In the genomic region with DNA sequence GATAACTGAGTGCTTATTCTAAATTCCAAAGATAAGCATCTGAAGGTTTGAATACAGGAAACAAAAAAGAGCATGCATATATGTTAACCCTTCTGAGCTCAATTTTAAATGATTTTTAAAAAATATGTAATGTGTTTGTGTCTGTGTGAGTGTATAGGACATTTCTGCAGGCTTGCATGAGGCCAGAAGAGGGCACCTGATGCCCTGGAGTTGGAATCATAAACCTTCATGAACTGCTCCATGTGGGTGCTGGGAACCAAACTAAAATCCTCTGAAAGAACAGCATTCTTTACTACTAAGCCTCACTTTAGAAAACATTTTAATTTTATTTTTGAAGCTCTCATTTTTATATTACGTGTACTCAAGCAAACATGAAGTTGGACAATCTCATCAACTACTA, we compare ENCODE assay signal across 9 mouse cellular contexts. TPM values are rescaled to one million over a fixed set of nuclear protein-coding genes. Genes with fewer than 3 reads are reported as not detected.
A peak's percentile ranks its signal among the peaks of the same experiment; 100 is the strongest.
DNase-seq lines count a peak whose midpoint lies in the region; ATAC-seq and TF ChIP-seq lines count a peak whose summit lies in the region.
"Had no signal": no experiment of that assay in that cellular context is flagged by ENCODE, and none has a peak within 500 bp of the region (broad histone marks: within the 10 kb centered on the region; RNA-seq: fewer than 3 reads in every experiment).

No protein-coding gene starts in this region.

- H3K4me3 ChIP-seq in kidney, postnatal 0 days (replicated peaks; ENCODE audit: low read depth, low read length): no peak overlapping the region
- peak overlapping the region; percentile 10; the same call in 1 of the 2 replicates for H3K4me3 ChIP-seq in embryonic facial prominence, embryonic 13.5 days
- H3K4me3 ChIP-seq in hindbrain, embryonic 12.5 days: no peak overlapping the region
- H3K4me3 ChIP-seq in myocyte: peak overlapping the region; percentile 94

- H3K79me2 ChIP-seq in myocyte (ENCODE audit: control insufficient read depth, insufficient read depth): peaks cover 53% of the 10 kb centered on the region

- no peak overlapping the region for H3K9ac ChIP-seq in kidney, postnatal 0 days (ENCODE audit: low read depth, low read length)
- no peak overlapping the region for H3K9ac ChIP-seq in embryonic facial prominence, embryonic 13.5 days
- no peak overlapping the region for H3K9ac ChIP-seq in hindbrain, embryonic 12.5 days

- H3ac ChIP-seq in myocyte (ENCODE audit: control insufficient read depth, insufficient read length): no peak overlapping the region

- DNase-seq in kidney, postnatal 0 days (ENCODE audit: low spot score): no peak
- DNase-seq in kidney, postnatal 14 days: no peak
- DNase-seq in cerebellum, postnatal 36 days: no peak
- no peak for DNase-seq in thymus, postnatal 0 days (ENCODE audit: low spot score)
- DNase-seq: gastrocnemius, postnatal 36 days; thymus, postnatal 14 days had no signal

- no peaks in the 10 kb centered on the region for H3K27me3 ChIP-seq in kidney, postnatal 0 days (ENCODE audit: insufficient read depth, low read length)
- no peaks in the 10 kb centered on the region for H3K27me3 ChIP-seq in embryonic facial prominence, embryonic 13.5 days
- no peaks in the 10 kb centered on the region for H3K27me3 ChIP-seq in hindbrain, embryonic 12.5 days
- H3K27me3 ChIP-seq in myocyte (ENCODE audit: control insufficient read depth, insufficient read depth, insufficient read length): no peaks in the 10 kb centered on the region

- no peak for TF ChIP-seq POLR2A in myocyte (IDR thresholded peaks at IDR 0.05; ENCODE audit: insufficient read length, low read depth)

- no peak for ATAC-seq in kidney, postnatal 0 days (replicated peaks; ENCODE audit: low FRiP score, low read depth)
- no peak for ATAC-seq in embryonic facial prominence, embryonic 13.5 days (ENCODE audit: insufficient number of reproducible peaks, insufficient read depth, low FRiP score, low TSS enrichment, low read depth)
- ATAC-seq in hindbrain, embryonic 12.5 days (ENCODE audit: low FRiP score): no peak

- no peak for TF ChIP-seq CTCF in kidney, postnatal 0 days (IDR thresholded peaks at IDR 0.05; ENCODE audit: low read depth)

- 96% methylated on average over 1 of the region's 1 CpGs for WGBS in kidney, postnatal 0 days
- WGBS in embryonic facial prominence, embryonic 13.5 days: 94% methylated on average over 1 of the region's 1 CpGs
- WGBS in hindbrain, embryonic 12.5 days: 91% methylated on average over 1 of the region's 1 CpGs

- peak overlapping the region; percentile 16; the same call in 1 of the 2 replicates for H3K4me2 ChIP-seq in kidney, postnatal 0 days (ENCODE audit: low read length)
- peak overlapping the region; percentile 39 for H3K4me2 ChIP-seq in embryonic facial prominence, embryonic 13.5 days
- H3K4me2 ChIP-seq in hindbrain, embryonic 12.5 days (replicated peaks): peak overlapping the region; percentile 32
- H3K4me2 ChIP-seq in myocyte (ENCODE audit: low read depth): peak overlapping the region; percentile 96

- H3K9me3 ChIP-seq in kidney, postnatal 0 days (replicated peaks; ENCODE audit: low read length): no peaks in the 10 kb centered on the region
- no peaks in the 10 kb centered on the region for H3K9me3 ChIP-seq in embryonic facial prominence, embryonic 13.5 days
- H3K9me3 ChIP-seq in hindbrain, embryonic 12.5 days (replicated peaks): no peaks in the 10 kb centered on the region

- H3K4me1 ChIP-seq in kidney, postnatal 0 days (replicated peaks; ENCODE audit: insufficient read depth, low read length): 0 out of 2 replicates have a peak, but pooled peaks cover 6% of the 10 kb centered on the region
- peaks cover 21% of the 10 kb centered on the region for H3K4me1 ChIP-seq in embryonic facial prominence, embryonic 13.5 days
- peaks cover 18% of the 10 kb centered on the region for H3K4me1 ChIP-seq in hindbrain, embryonic 12.5 days

- H3K36me3 ChIP-seq in kidney, postnatal 0 days (ENCODE audit: insufficient read depth, low read length): peaks cover 17% of the 10 kb centered on the region; the same call in 1 of the 2 replicates
- peaks cover 56% of the 10 kb centered on the region for H3K36me3 ChIP-seq in embryonic facial prominence, embryonic 13.5 days
- peaks cover 45% of the 10 kb centered on the region for H3K36me3 ChIP-seq in hindbrain, embryonic 12.5 days
- peaks cover 70% of the 10 kb centered on the region for H3K36me3 ChIP-seq in myocyte (ENCODE audit: control insufficient read depth, insufficient read depth)

- H3K27ac ChIP-seq in kidney, postnatal 0 days: no peak overlapping the region
- H3K27ac ChIP-seq in embryonic facial prominence, embryonic 13.5 days: no peak overlapping the region
- H3K27ac ChIP-seq in hindbrain, embryonic 12.5 days: no peak overlapping the region

TF ChIP-seq in myocyte, 11 proteins besides CTCF, POLR2A, EP300 and RAD21:
- TF ChIP-seq SRF (IDR thresholded peaks at IDR 0.05; ENCODE audit: control insufficient read depth, insufficient read length, low read depth): no peak
- peak; percentile 46 for TF ChIP-seq POLR2AphosphoS2 (IDR thresholded peaks at IDR 0.05; ENCODE audit: insufficient read length, low read depth)

RNA-seq across cellular contexts. Expression of gene Vim, which starts 3.7 kb away (rescaled TPM):
- polyA plus RNA-seq in kidney, postnatal 0 days (2015; fragmentation: Nextera tagmentation; extraction: Ambion mirVana): 414 and 447 TPM in 2 replicates
- 923 and 1,009 TPM in 2 replicates for polyA plus RNA-seq in embryonic facial prominence, embryonic 13.5 days (2015; fragmentation: Nextera tagmentation; extraction: Ambion mirVana)
- 1,011 and 1,056 TPM in 2 replicates for polyA plus RNA-seq in hindbrain, embryonic 12.5 days (2016; fragmentation: Nextera tagmentation; extraction: Ambion mirVana)
- polyA plus RNA-seq in myocyte (2012; fragmentation: generic; extraction: Trizol): 3,783 TPM
- 227 and 232 TPM in 2 replicates for polyA plus RNA-seq in thymus, postnatal 0 days (2015; fragmentation: Nextera tagmentation; extraction: Ambion mirVana)

RNA-seq across cellular contexts. Expression of gene Trdmt1, which starts 32.9 kb away (rescaled TPM):
- polyA plus RNA-seq in kidney, postnatal 0 days (2015; fragmentation: Nextera tagmentation; extraction: Ambion mirVana): 12.6 and 14.0 TPM in 2 replicates
- polyA plus RNA-seq in embryonic facial prominence, embryonic 13.5 days (2015; fragmentation: Nextera tagmentation; extraction: Ambion mirVana): 8.6 and 10.4 TPM in 2 replicates
- 6.4 and 7.9 TPM in 2 replicates for polyA plus RNA-seq in hindbrain, embryonic 12.5 days (2016; fragmentation: Nextera tagmentation; extraction: Ambion mirVana)
- 2.2 TPM for polyA plus RNA-seq in myocyte (2012; fragmentation: generic; extraction: Trizol)
- 16.5 and 17.2 TPM in 2 replicates for polyA plus RNA-seq in thymus, postnatal 0 days (2015; fragmentation: Nextera tagmentation; extraction: Ambion mirVana)

Comparison
In these comparisons a context has a peak if more than half of its experiments do, and no peak if none do; other contexts are left out.
1. H3K4me2 ChIP-seq: peak in every context shown above with its lines; median percentile 96 in myocyte; 39 in embryonic facial prominence, embryonic 13.5 days; 32 in hindbrain, embryonic 12.5 days; 16 in kidney, postnatal 0 days.
2. H3K4me3 ChIP-seq: peak in embryonic facial prominence, embryonic 13.5 days (single experiment) and myocyte (single experiment); none in kidney, postnatal 0 days (single experiment) and hindbrain, embryonic 12.5 days (single experiment).